In genomic region chr4:125917210-125917609, GRCm38 (mm10) we compare ENCODE assay signal across 22 mouse cellular contexts.
A peak's percentile ranks its signal among the peaks of the same experiment; 100 is the strongest.
DNase-seq lines count a peak whose midpoint lies in the region; ATAC-seq lines count a peak whose summit lies in the region.
"Had no signal": no experiment of that assay in that cellular context is flagged by ENCODE, and none has a peak within 500 bp of the region (broad histone marks: within the 10 kb centered on the region; RNA-seq: fewer than 3 reads in every experiment).

No protein-coding gene starts in this region.

- peak overlapping the region; percentile 0; the same call in 1 of the 2 replicates for H3K27ac ChIP-seq in hindbrain, embryonic 12.5 days
- H3K27ac ChIP-seq in hindbrain, embryonic 14.5 days = no peak overlapping the region; the same call in 1 of the 2 replicates
- H3K27ac ChIP-seq: forebrain, embryonic 15.5 days; heart, embryonic 15.5 days; intestine, embryonic 15.5 days had no signal

- 5% methylated on average over 6 of the region's 6 CpGs for WGBS in hindbrain, embryonic 12.5 days
- 11% methylated on average over 6 of the region's 6 CpGs for WGBS in hindbrain, embryonic 14.5 days

- no peak overlapping the region for H3K9ac ChIP-seq in hindbrain, embryonic 12.5 days
- no peak overlapping the region for H3K9ac ChIP-seq in hindbrain, embryonic 14.5 days
- H3K9ac ChIP-seq: forebrain, embryonic 15.5 days; heart, embryonic 12.5 days; heart, embryonic 15.5 days; intestine, embryonic 15.5 days had no signal

- no peak overlapping the region for H3K4me2 ChIP-seq in hindbrain, embryonic 12.5 days (replicated peaks)
- no peak overlapping the region for H3K4me2 ChIP-seq in hindbrain, embryonic 14.5 days (replicated peaks)
- H3K4me2 ChIP-seq: forebrain, embryonic 15.5 days; heart, embryonic 12.5 days; heart, embryonic 15.5 days; intestine, embryonic 15.5 days had no signal

- DNase-seq in embryo, embryonic 10 days (ENCODE audit: low spot score) = peak; percentile 11
- no peak for DNase-seq in embryo, embryonic 10.5 days (ENCODE audit: low spot score)
- DNase-seq in hindbrain, embryonic 14.5 days (ENCODE audit: low spot score) = no peak
- peak; percentile 31 for DNase-seq in retina, embryonic 14.5 days (ENCODE audit: low spot score)
- no peak for DNase-seq in retina, postnatal 1 day
- DNase-seq: adrenal gland, adult 8-10 months; adrenal gland, postnatal 25 days; cerebellum, adult 11-12 months; cerebellum, adult 8-10 months; cerebellum, postnatal 10 days; cerebellum, postnatal 36 days; gastrocnemius, postnatal 25 days; heart, adult 18-20 months; heart, postnatal 10 days; heart, postnatal 36 days; kidney, adult 11 months had no signal

- no peaks in the 10 kb centered on the region for H3K36me3 ChIP-seq in hindbrain, embryonic 12.5 days
- no peaks in the 10 kb centered on the region for H3K36me3 ChIP-seq in hindbrain, embryonic 14.5 days (replicated peaks; ENCODE audit: control insufficient read depth, insufficient read depth)
- H3K36me3 ChIP-seq: forebrain, embryonic 15.5 days; heart, embryonic 12.5 days; heart, embryonic 15.5 days; intestine, embryonic 15.5 days had no signal

- H3K4me1 ChIP-seq in hindbrain, embryonic 12.5 days = peaks cover 36% of the 10 kb centered on the region
- H3K4me1 ChIP-seq in hindbrain, embryonic 14.5 days (replicated peaks; ENCODE audit: control insufficient read depth, insufficient read depth, low read length) = peaks cover 15% of the 10 kb centered on the region
- H3K4me1 ChIP-seq: intestine, embryonic 15.5 days had no signal

- no peaks in the 10 kb centered on the region for H3K9me3 ChIP-seq in hindbrain, embryonic 12.5 days (replicated peaks)
- H3K9me3 ChIP-seq in hindbrain, embryonic 14.5 days (ENCODE audit: control insufficient read depth, low read length) = no peaks in the 10 kb centered on the region
- H3K9me3 ChIP-seq: forebrain, embryonic 15.5 days; heart, embryonic 12.5 days; heart, embryonic 15.5 days; intestine, embryonic 15.5 days had no signal

- ATAC-seq in hindbrain, embryonic 12.5 days (ENCODE audit: low FRiP score) = no peak
- ATAC-seq in hindbrain, embryonic 14.5 days (ENCODE audit: low FRiP score) = no peak
- ATAC-seq: activated CD4-positive, CD25-positive, alpha-beta regulatory T cell, adult 4 months; forebrain, embryonic 15.5 days; intestine, embryonic 15.5 days had no signal

- H3K4me3 ChIP-seq in hindbrain, embryonic 12.5 days = no peak overlapping the region
- H3K4me3 ChIP-seq in hindbrain, embryonic 14.5 days (replicated peaks; ENCODE audit: low read length) = no peak overlapping the region
- H3K4me3 ChIP-seq: forebrain, embryonic 15.5 days; heart, embryonic 12.5 days; heart, embryonic 15.5 days; intestine, embryonic 15.5 days had no signal

- peaks cover 27% of the 10 kb centered on the region; the same call in 1 of the 2 replicates for H3K27me3 ChIP-seq in hindbrain, embryonic 12.5 days
- 0 out of 2 replicates have a peak, but pooled peaks cover 4% of the 10 kb centered on the region for H3K27me3 ChIP-seq in hindbrain, embryonic 14.5 days (ENCODE audit: control insufficient read depth, insufficient read depth, low read length)

Comparison
In these comparisons a context has a peak if more than half of its experiments do, and no peak if none do; other contexts are left out.
1. DNase-seq: peak in embryo, embryonic 10 days (single experiment) and retina, embryonic 14.5 days (single experiment); none in embryo, embryonic 10.5 days (single experiment), hindbrain, embryonic 14.5 days (single experiment) and retina, postnatal 1 day (single experiment).